Mouse (Mus musculus): ENCODE results near the gene Dennd5a.

DNA sequence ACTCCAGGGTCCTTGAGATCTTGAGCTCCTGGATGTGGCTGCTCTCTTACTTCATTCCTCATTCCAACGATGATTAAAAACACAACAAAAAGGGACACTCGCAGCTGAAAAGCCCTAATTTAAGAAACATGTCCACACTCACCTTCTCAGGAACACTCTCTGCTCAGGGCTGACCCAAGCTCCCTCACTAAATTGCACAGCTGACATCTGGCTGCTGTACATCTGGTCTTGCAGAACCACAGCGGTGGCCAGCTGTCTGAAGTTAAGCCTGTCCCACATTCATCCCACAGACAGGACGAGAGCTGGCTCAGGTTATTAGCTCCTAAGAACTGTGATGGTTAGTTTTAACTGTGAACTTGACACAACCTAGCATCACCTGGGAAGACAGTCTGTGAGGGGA lies 68.5 kb downstream of the Dennd5a start:
- TF ChIP-seq POLR2A (IDR thresholded peaks at IDR 0.05; ENCODE audit: borderline replicate concordance, control insufficient read depth, low read depth, low read length) (no peak), CTCF (IDR thresholded peaks at IDR 0.05; ENCODE audit: control insufficient read depth, insufficient read depth, low read length) (no peak)
